Mouse (Mus musculus): ENCODE results near the gene Wnt4. TPM values are rescaled to one million over a fixed set of nuclear protein-coding genes. Genes with fewer than 3 reads are reported as not detected.

The Wnt4 gene
- total RNA-seq, 1 experiment: 4.0 TPM

DNA sequence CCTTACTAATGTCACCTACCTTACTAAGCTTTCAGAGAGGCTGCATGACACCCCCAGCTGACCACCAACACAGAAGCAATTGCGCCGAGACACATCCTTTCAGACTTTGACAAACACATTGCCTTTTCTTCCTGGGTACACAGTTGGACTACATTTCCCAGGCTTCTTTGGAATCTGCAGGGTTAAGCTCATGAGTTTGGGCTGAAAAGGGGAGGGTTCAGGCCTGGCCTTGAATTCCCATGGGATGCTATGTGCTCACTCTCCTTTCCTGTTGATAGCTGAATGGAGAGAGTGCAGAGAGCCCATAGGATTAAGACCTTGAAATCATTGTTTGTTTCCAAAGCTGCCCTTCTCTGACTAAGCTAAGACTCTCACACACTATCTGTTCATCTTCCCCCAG lies 42.8 kb upstream of the Wnt4 start:
- DNase-seq (ENCODE audit: low read depth, low spot score): no peak
- no peaks in the 10 kb centered on the region for H3K36me3 ChIP-seq (ENCODE audit: control insufficient read depth, insufficient read depth, low read length, poor library complexity, severe bottlenecking)
- in situ Hi-C loops (cut with MboI; ENCODE audit: low sequenced_read_pairs in 2 of 2, unreplicated experiment in 2 of 2): no loop called here
- TF ChIP-seq HCFC1 (IDR thresholded peaks at IDR 0.05; ENCODE audit: borderline replicate concordance, insufficient read depth, low read length) (peak; percentile 67), CHD2 (IDR thresholded peaks at IDR 0.05; ENCODE audit: low read depth, low read length) (no peak)
- H3K27ac ChIP-seq (ENCODE audit: insufficient read depth, low read depth, low read length, poor library complexity, severe bottlenecking): no peak overlapping the region
- no peaks in the 10 kb centered on the region for H3K9me3 ChIP-seq (ENCODE audit: control insufficient read depth, insufficient read depth, low read depth, low read length)
- H3K4me1 ChIP-seq (ENCODE audit: control insufficient read depth in 2 of 2, insufficient read depth in 2 of 2, low read length in 2 of 2, poor library complexity in 1 of 2): peaks cover 0 to 5% of the 10 kb centered on the region in 2 experiments; a peak in 2 of 4 replicates
- H3K4me3 ChIP-seq (ENCODE audit: insufficient read depth in 1 of 2, low read depth in 1 of 2, low read length in 2 of 2, poor library complexity in 1 of 2, severe bottlenecking in 1 of 2): no peak overlapping the region
- H3K9ac ChIP-seq (ENCODE audit: insufficient read depth, low read depth, low read length, poor library complexity, severe bottlenecking): no peak overlapping the region

DNA sequence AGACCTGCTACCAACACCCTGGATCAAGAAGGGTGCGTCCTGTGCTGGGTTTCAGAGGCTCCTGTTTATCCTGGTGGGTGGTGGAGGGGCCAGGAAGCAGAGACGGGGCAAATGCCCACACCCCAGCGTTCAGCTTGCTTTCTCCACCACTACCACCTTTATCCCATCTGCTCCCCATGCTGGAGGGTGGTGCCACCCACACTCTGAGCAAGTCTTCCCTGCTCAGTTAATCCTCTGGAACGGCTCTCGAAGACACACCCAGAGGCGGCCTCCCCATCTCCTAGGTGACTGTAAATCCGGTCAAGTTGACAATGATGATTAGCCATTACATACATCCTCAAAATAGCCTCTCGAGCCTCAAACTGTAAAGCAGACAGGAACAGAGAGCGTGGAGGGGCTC lies 41.9 kb upstream of the Wnt4 start:
- no peaks in the 10 kb centered on the region for H3K9me3 ChIP-seq (ENCODE audit: control insufficient read depth, insufficient read depth, low read depth, low read length)
- in situ Hi-C loops (cut with MboI; ENCODE audit: low sequenced_read_pairs in 2 of 2, unreplicated experiment in 2 of 2): no loop called here
- H3K36me3 ChIP-seq (ENCODE audit: control insufficient read depth, insufficient read depth, low read length, poor library complexity, severe bottlenecking): no peaks in the 10 kb centered on the region
- DNase-seq (ENCODE audit: low read depth, low spot score): no peak
- H3K27ac ChIP-seq (ENCODE audit: insufficient read depth, low read depth, low read length, poor library complexity, severe bottlenecking): no peak overlapping the region
- H3K4me1 ChIP-seq (ENCODE audit: control insufficient read depth in 2 of 2, insufficient read depth in 2 of 2, low read length in 2 of 2, poor library complexity in 1 of 2): peaks cover 0 to 5% of the 10 kb centered on the region in 2 experiments; a peak in 2 of 4 replicates
- H3K4me3 ChIP-seq (ENCODE audit: insufficient read depth in 1 of 2, low read depth in 1 of 2, low read length in 2 of 2, poor library complexity in 1 of 2, severe bottlenecking in 1 of 2): no peak overlapping the region
- H3K9ac ChIP-seq (ENCODE audit: insufficient read depth, low read depth, low read length, poor library complexity, severe bottlenecking): no peak overlapping the region
- TF ChIP-seq MAFK (IDR thresholded peaks at IDR 0.05; ENCODE audit: insufficient read depth, low read depth, low read length) (no peak), ZC3H11A (IDR thresholded peaks at IDR 0.05; ENCODE audit: borderline replicate concordance, low read depth, low read length) (no peak), HCFC1 (IDR thresholded peaks at IDR 0.05; ENCODE audit: borderline replicate concordance, insufficient read depth, low read length) (no peak)

DNA sequence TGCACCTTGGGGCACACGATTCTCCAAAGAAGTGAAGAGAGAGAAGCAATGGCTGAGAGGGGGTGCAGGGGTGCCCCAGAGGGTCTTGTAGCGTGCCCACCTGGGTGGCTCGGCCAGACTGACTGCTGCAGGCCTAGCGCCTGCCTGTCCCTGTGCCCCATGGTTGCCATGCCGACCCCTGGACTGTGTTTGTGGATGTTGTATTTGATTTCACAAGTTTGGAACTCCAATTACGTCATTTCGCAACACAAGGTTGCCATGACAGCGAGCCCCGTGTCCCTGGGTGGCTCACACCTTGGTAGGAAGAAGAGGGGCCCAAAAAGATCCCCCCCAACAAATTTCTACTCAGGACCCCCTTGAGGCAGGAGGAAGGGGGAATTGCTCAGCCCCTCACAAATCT lies 32.4 kb upstream of the Wnt4 start:
- no peak overlapping the region for H3K9ac ChIP-seq (ENCODE audit: insufficient read depth, low read depth, low read length, poor library complexity, severe bottlenecking)
- H3K36me3 ChIP-seq (ENCODE audit: control insufficient read depth, insufficient read depth, low read length, poor library complexity, severe bottlenecking): no peaks in the 10 kb centered on the region
- H3K9me3 ChIP-seq (ENCODE audit: control insufficient read depth, insufficient read depth, low read depth, low read length): no peaks in the 10 kb centered on the region
- H3K27ac ChIP-seq (ENCODE audit: insufficient read depth, low read depth, low read length, poor library complexity, severe bottlenecking): no peak overlapping the region
- no peaks in the 10 kb centered on the region for H3K4me1 ChIP-seq (ENCODE audit: control insufficient read depth in 2 of 2, insufficient read depth in 2 of 2, low read length in 2 of 2, poor library complexity in 1 of 2)
- no peak for TF ChIP-seq CHD2 (IDR thresholded peaks at IDR 0.05; ENCODE audit: low read depth, low read length)
- no peak for TF ChIP-seq ZNF384 (IDR thresholded peaks at IDR 0.05; ENCODE audit: low read depth, low read length)
- TF ChIP-seq MAFK (IDR thresholded peaks at IDR 0.05; ENCODE audit: insufficient read depth, low read depth, low read length): no peak
- no peak for DNase-seq (ENCODE audit: low read depth, low spot score)
- in situ Hi-C loops (cut with MboI; ENCODE audit: low sequenced_read_pairs in 2 of 2, unreplicated experiment in 2 of 2): no loop called here
- no peak overlapping the region for H3K4me3 ChIP-seq (ENCODE audit: insufficient read depth in 1 of 2, low read depth in 1 of 2, low read length in 2 of 2, poor library complexity in 1 of 2, severe bottlenecking in 1 of 2)

DNA sequence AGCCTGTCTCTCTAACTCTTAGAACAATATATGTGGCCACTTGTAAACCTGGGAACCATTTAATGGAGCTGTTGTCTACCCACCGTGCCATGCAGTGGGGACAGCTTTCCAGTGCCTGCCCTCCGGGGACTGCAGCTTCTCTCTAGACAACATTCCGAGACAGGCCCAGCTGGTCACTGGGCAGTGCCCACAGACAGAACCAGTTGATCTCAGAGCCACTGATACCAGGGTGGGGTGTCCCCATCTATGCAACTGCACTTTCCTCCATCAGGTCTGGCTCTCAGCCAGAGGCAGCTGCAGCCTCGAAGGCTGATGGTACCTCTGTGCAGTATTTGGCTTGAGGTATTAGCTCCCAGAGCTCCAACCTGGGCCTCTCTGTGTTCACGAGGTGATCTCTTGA lies 27.0 kb upstream of the Wnt4 start:
- in situ Hi-C loops (cut with MboI; ENCODE audit: low sequenced_read_pairs in 2 of 2, unreplicated experiment in 2 of 2): no loop called here
- TF ChIP-seq MAFK (IDR thresholded peaks at IDR 0.05; ENCODE audit: insufficient read depth, low read depth, low read length) (no peak), ZNF384 (IDR thresholded peaks at IDR 0.05; ENCODE audit: low read depth, low read length) (no peak), ZC3H11A (IDR thresholded peaks at IDR 0.05; ENCODE audit: borderline replicate concordance, low read depth, low read length) (no peak), HCFC1 (IDR thresholded peaks at IDR 0.05; ENCODE audit: borderline replicate concordance, insufficient read depth, low read length) (no peak), CHD2 (IDR thresholded peaks at IDR 0.05; ENCODE audit: low read depth, low read length) (no peak)

DNA sequence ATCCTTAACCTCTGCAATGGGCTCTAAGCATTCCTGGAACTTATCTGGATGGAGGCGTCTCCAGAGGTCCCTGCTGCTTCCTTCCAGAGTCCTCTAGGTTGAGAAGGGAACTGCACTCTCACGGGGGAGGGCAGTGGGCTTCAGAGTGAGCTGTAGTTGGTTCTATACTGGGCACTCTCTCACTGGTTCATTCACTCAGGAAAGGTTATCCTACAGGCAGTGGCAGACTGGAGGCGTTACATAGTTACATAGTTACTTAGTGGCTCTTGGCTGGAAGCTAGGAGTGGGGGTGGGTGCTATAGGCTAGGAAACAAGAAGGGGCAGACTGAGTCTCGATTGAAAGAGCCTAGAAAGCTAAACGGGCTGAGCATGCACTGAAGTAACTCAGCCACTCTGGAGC lies 26.4 kb upstream of the Wnt4 start:
- H3K27ac ChIP-seq (ENCODE audit: insufficient read depth, low read depth, low read length, poor library complexity, severe bottlenecking): no peak overlapping the region
- DNase-seq (ENCODE audit: low read depth, low spot score): no peak
- no peaks in the 10 kb centered on the region for H3K36me3 ChIP-seq (ENCODE audit: control insufficient read depth, insufficient read depth, low read length, poor library complexity, severe bottlenecking)
- no peak overlapping the region for H3K4me3 ChIP-seq (ENCODE audit: insufficient read depth in 1 of 2, low read depth in 1 of 2, low read length in 2 of 2, poor library complexity in 1 of 2, severe bottlenecking in 1 of 2)
- in situ Hi-C loops (cut with MboI; ENCODE audit: low sequenced_read_pairs in 2 of 2, unreplicated experiment in 2 of 2): no loop called here
- no peaks in the 10 kb centered on the region for H3K4me1 ChIP-seq (ENCODE audit: control insufficient read depth in 2 of 2, insufficient read depth in 2 of 2, low read length in 2 of 2, poor library complexity in 1 of 2)
- no peak overlapping the region for H3K9ac ChIP-seq (ENCODE audit: insufficient read depth, low read depth, low read length, poor library complexity, severe bottlenecking)
- H3K9me3 ChIP-seq (ENCODE audit: control insufficient read depth, insufficient read depth, low read depth, low read length): no peaks in the 10 kb centered on the region
- no peak for TF ChIP-seq ZC3H11A (IDR thresholded peaks at IDR 0.05; ENCODE audit: borderline replicate concordance, low read depth, low read length)
- TF ChIP-seq MAFK (IDR thresholded peaks at IDR 0.05; ENCODE audit: insufficient read depth, low read depth, low read length): no peak
- no peak for TF ChIP-seq CHD2 (IDR thresholded peaks at IDR 0.05; ENCODE audit: low read depth, low read length)
- TF ChIP-seq HCFC1 (IDR thresholded peaks at IDR 0.05; ENCODE audit: borderline replicate concordance, insufficient read depth, low read length): no peak
- TF ChIP-seq ZNF384 (IDR thresholded peaks at IDR 0.05; ENCODE audit: low read depth, low read length): no peak

More for the DNA sequence above, 27.0 kb upstream of the Wnt4 start:
- Histone ChIP-seq H3K4me3 (ENCODE audit: insufficient read depth in 1 of 2, low read depth in 1 of 2, low read length in 2 of 2, poor library complexity in 1 of 2, severe bottlenecking in 1 of 2) (no peak overlapping the region), H3K27ac (ENCODE audit: insufficient read depth, low read depth, low read length, poor library complexity, severe bottlenecking) (no peak overlapping the region), H3K36me3 (ENCODE audit: control insufficient read depth, insufficient read depth, low read length, poor library complexity, severe bottlenecking) (no peaks in the 10 kb centered on the region), H3K4me1 (ENCODE audit: control insufficient read depth in 2 of 2, insufficient read depth in 2 of 2, low read length in 2 of 2, poor library complexity in 1 of 2) (no peaks in the 10 kb centered on the region), H3K9ac (ENCODE audit: insufficient read depth, low read depth, low read length, poor library complexity, severe bottlenecking) (no peak overlapping the region), H3K9me3 (ENCODE audit: control insufficient read depth, insufficient read depth, low read depth, low read length) (no peaks in the 10 kb centered on the region)
- DNase-seq (ENCODE audit: low read depth, low spot score): no peak
